Mouse (Mus musculus): Measurements from ENCODE around the gene Sh2b3. TPM values are rescaled to one million over a fixed set of nuclear protein-coding genes. Genes with fewer than 3 reads are reported as not detected.

Sh2b3 gene
- polyA plus RNA-seq, 1 experiment from 2014 or later: 6.4 TPM

DNA sequence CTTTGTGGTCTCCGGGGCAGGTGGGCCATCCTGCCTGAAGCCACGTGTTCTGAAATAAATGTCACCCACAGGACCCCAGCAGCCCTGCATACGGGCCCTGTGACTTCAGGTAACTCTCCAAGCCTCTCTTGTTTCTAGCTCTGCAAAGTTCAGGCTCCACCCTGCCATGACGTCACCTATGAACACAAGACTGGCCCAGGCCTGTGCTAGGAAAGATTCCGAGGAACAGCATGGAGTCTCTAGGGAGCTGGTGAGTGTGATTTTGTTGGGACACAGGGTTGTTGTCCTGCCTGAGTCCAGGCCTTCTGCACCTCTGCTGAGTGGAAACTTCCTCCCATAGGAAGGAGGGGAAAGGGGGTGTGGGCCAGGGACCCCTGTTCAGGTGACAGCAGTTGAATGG is 30.5 kb upstream of the Sh2b3 start:
- H3K36me3 ChIP-seq (ENCODE audit: control insufficient read depth, insufficient read depth, low read length): 0 out of 2 replicates have a peak, but pooled peaks cover 2% of the 10 kb centered on the region
- no peak overlapping the region for H3K4me2 ChIP-seq (ENCODE audit: low read depth, low read length)
- WGBS: 78% methylated on average over 5 of the region's 5 CpGs
- no peak overlapping the region for H3K27ac ChIP-seq (ENCODE audit: low read depth, low read length)
- ATAC-seq (ENCODE audit: low read depth): no peak
- H3K9me3 ChIP-seq (ENCODE audit: control insufficient read depth, low read length): no peaks in the 10 kb centered on the region
- H3K4me3 ChIP-seq (ENCODE audit: low read depth, low read length): no peak overlapping the region
- H3K4me1 ChIP-seq (ENCODE audit: control insufficient read depth, insufficient read depth, low read length): no peaks in the 10 kb centered on the region
- no peaks in the 10 kb centered on the region for H3K27me3 ChIP-seq (ENCODE audit: control insufficient read depth, insufficient read depth, low read length)
- no peak overlapping the region for H3K9ac ChIP-seq (replicated peaks; ENCODE audit: low read depth, low read length)

DNA sequence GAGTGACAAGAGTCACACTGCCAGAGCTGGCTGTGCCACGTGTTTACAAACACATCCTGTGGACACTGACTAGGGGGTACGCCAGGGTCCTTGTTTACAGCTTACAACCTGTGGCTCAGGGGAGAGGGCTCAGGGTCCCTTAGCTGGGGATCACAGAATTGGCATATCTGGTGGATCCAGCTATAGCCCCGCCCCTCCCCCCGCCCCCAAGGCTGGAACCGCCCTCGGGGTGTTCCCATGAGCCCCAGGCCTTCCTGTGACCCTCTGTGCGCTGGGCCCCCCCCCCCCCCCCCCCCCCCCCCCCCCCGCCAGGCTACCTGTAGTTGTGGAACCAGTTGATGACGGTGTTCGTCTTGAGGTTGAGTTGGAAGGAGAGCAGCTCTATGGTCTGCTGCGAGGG is 26.9 kb upstream of the Sh2b3 start:
- no peaks in the 10 kb centered on the region for H3K4me1 ChIP-seq (ENCODE audit: control insufficient read depth, insufficient read depth, low read length)
- peaks cover 10% of the 10 kb centered on the region; the same call in 1 of the 2 replicates for H3K36me3 ChIP-seq (ENCODE audit: control insufficient read depth, insufficient read depth, low read length)
- 30% methylated on average over 8 of the region's 11 CpGs for WGBS
- no peak for ATAC-seq (ENCODE audit: low read depth)
- H3K4me2 ChIP-seq (ENCODE audit: low read depth, low read length): no peak overlapping the region
- no peaks in the 10 kb centered on the region for H3K27me3 ChIP-seq (ENCODE audit: control insufficient read depth, insufficient read depth, low read length)
- H3K27ac ChIP-seq (ENCODE audit: low read depth, low read length): no peak overlapping the region
- H3K4me3 ChIP-seq (ENCODE audit: low read depth, low read length): no peak overlapping the region
- no peak overlapping the region for H3K9ac ChIP-seq (replicated peaks; ENCODE audit: low read depth, low read length)
- H3K9me3 ChIP-seq (ENCODE audit: control insufficient read depth, low read length): no peaks in the 10 kb centered on the region

DNA sequence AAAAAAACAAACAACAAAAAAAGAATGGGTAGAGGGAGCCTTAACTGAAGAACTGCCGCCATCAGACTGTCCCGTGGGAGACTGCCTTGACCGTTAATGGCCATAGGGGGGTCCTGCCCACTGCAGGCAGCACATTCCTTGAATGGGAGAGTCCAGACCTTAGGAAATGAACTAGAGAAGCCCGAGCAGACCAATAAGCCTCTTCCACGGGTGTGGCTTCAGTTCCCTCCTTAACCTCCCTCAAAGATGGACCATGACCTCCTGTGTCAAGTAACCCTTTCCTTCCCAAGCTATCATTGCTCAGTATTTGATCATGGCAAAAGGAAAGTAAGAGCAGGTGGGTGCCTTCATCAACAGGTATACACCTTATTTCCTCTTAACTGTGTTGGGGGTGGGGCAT is 24.5 kb upstream of the Sh2b3 start:
- no peak for ATAC-seq (ENCODE audit: low read depth)
- H3K9ac ChIP-seq (replicated peaks; ENCODE audit: low read depth, low read length): no peak overlapping the region

DNA sequence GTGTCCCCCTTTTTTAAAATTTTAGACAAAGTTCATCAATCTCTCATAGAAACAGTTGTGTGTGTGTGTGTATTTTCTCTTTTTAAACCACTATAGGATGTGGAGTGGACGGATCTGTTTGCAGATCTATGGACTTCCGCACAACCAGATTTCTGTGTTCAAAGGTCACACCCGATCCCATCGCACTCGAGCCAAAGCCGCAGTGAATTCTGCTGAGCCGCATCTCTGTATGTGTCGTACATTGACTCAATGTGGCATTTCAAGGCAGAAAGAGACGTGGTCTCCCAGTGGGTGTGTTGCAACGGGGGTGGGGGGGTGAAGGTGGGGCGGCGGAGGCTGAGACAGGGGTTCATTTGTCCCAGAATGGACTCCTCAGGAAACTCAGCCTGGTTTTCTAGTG is 21.0 kb upstream of the Sh2b3 start:
- H3K4me2 ChIP-seq (ENCODE audit: low read depth, low read length): no peak overlapping the region
- no peak overlapping the region for H3K4me3 ChIP-seq (ENCODE audit: low read depth, low read length)
- H3K36me3 ChIP-seq (ENCODE audit: control insufficient read depth, insufficient read depth, low read length): peaks cover 15% of the 10 kb centered on the region
- no peak overlapping the region for H3K27ac ChIP-seq (ENCODE audit: low read depth, low read length)
- no peaks in the 10 kb centered on the region for H3K27me3 ChIP-seq (ENCODE audit: control insufficient read depth, insufficient read depth, low read length)
- peaks cover 6% of the 10 kb centered on the region; the same call in 1 of the 2 replicates for H3K4me1 ChIP-seq (ENCODE audit: control insufficient read depth, insufficient read depth, low read length)
- ATAC-seq (ENCODE audit: low read depth): no peak
- WGBS: 90% methylated on average over 12 of the region's 12 CpGs
- no peak overlapping the region for H3K9ac ChIP-seq (replicated peaks; ENCODE audit: low read depth, low read length)
- no peaks in the 10 kb centered on the region for H3K9me3 ChIP-seq (ENCODE audit: control insufficient read depth, low read length)

More for the DNA sequence above, 24.5 kb upstream of the Sh2b3 start:
- WGBS: 59% methylated on average over 5 of the region's 5 CpGs
- H3K4me3 ChIP-seq (ENCODE audit: low read depth, low read length): no peak overlapping the region
- no peaks in the 10 kb centered on the region for H3K27me3 ChIP-seq (ENCODE audit: control insufficient read depth, insufficient read depth, low read length)
- no peaks in the 10 kb centered on the region for H3K9me3 ChIP-seq (ENCODE audit: control insufficient read depth, low read length)
- peaks cover 10% of the 10 kb centered on the region; the same call in 1 of the 2 replicates for H3K36me3 ChIP-seq (ENCODE audit: control insufficient read depth, insufficient read depth, low read length)
- H3K4me1 ChIP-seq (ENCODE audit: control insufficient read depth, insufficient read depth, low read length): no peaks in the 10 kb centered on the region
- H3K4me2 ChIP-seq (ENCODE audit: low read depth, low read length): no peak overlapping the region
- no peak overlapping the region for H3K27ac ChIP-seq (ENCODE audit: low read depth, low read length)

DNA sequence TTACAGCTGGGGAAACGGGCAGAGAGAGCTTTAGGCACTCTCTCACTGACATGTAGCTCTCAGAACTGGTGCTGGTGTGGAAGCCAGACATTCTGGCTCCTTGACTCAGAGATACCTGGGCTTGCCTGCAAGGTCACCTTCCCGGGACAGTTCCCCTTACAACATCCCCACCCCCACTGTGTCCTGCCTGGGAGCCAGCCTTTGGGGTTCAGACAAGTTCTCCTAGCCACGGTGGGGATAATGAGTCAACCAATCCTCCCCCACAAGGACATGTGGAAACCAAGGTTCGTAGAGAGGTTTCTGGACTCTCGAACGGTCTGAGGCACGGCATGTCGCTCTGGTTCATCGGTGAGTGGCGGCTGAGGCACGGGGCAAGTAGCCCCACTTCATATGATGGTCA is 19.3 kb upstream of the Sh2b3 start:
- Histone ChIP-seq H3K4me3 (ENCODE audit: low read depth, low read length) (no peak overlapping the region), H3K27ac (ENCODE audit: low read depth, low read length) (no peak overlapping the region), H3K9me3 (ENCODE audit: control insufficient read depth, low read length) (no peaks in the 10 kb centered on the region), H3K36me3 (ENCODE audit: control insufficient read depth, insufficient read depth, low read length) (peaks cover 29% of the 10 kb centered on the region), H3K9ac (replicated peaks; ENCODE audit: low read depth, low read length) (no peak overlapping the region), H3K4me2 (ENCODE audit: low read depth, low read length) (no peak overlapping the region), H3K4me1 (ENCODE audit: control insufficient read depth, insufficient read depth, low read length) (peaks cover 7% of the 10 kb centered on the region; the same call in 1 of the 2 replicates), H3K27me3 (ENCODE audit: control insufficient read depth, insufficient read depth, low read length) (no peaks in the 10 kb centered on the region)
- WGBS: 87% methylated on average over 11 of the region's 11 CpGs
- ATAC-seq (ENCODE audit: low read depth): no peak

DNA sequence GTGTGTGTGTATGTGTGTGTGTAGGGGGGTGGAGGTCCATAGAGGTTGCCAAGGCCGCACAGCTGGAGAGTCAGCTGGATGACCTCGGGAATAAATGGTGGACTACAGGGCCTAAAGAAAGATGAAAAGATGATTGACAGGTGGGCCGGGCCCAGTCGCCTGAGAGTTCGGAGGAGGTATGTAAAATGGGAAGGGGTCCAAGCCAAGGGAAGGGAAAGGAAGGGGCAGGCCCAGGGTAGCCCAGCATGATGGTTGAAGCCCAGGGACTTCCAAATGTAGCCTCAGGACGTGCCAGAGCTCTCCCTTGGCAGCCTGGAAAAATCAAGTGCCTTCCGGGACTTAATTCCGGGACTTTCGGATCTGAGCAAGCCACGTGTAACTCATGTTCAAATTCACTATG is 17.3 kb upstream of the Sh2b3 start:
- no peak for ATAC-seq (ENCODE audit: low read depth)
- H3K36me3 ChIP-seq (ENCODE audit: control insufficient read depth, insufficient read depth, low read length): peaks cover 24% of the 10 kb centered on the region
- no peak overlapping the region for H3K4me2 ChIP-seq (ENCODE audit: low read depth, low read length)
- 76% methylated on average over 10 of the region's 10 CpGs for WGBS
- H3K4me1 ChIP-seq (ENCODE audit: control insufficient read depth, insufficient read depth, low read length): peaks cover 20% of the 10 kb centered on the region
- H3K4me3 ChIP-seq (ENCODE audit: low read depth, low read length): no peak overlapping the region
- H3K27ac ChIP-seq (ENCODE audit: low read depth, low read length): no peak overlapping the region
- H3K9me3 ChIP-seq (ENCODE audit: control insufficient read depth, low read length): no peaks in the 10 kb centered on the region
- no peak overlapping the region for H3K9ac ChIP-seq (replicated peaks; ENCODE audit: low read depth, low read length)
- H3K27me3 ChIP-seq (ENCODE audit: control insufficient read depth, insufficient read depth, low read length): no peaks in the 10 kb centered on the region

DNA sequence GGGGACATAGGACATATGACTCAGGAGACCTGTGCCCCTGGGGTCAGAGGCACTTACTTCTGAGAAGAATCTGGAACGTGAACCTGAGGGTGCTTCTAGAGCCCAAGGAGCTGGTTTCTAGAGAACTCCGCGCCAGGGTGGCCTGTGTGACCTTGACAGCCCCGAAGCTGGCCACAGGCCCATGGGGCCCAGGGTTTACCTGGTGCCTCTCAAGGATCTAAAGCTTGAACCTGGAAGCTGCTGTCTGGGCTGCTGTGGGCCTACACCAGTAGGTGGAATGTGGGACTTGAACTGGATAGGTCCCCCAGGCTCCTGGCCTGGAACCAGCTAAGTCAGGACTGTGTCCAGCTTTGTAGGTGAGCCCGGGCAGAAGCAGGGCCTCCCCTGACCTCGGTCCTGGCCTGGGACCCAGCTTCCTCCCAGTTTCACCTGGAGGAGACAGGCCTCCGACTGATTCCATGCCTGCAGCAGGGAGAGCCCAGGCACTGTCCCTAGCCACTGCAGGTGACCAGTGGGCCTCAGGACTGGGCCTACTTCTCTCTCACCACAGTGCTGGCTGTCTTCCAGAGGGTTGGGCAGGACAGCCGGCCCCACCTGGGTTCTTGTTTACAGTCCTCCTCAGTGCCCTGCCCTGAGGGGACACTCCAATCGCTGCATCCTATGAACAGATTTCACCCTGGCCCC is 16.1 kb upstream of the Sh2b3 start:
- Histone ChIP-seq H3K27me3 (ENCODE audit: control insufficient read depth, insufficient read depth, low read length) (no peaks in the 10 kb centered on the region), H3K9ac (replicated peaks; ENCODE audit: low read depth, low read length) (no peak overlapping the region), H3K4me3 (ENCODE audit: low read depth, low read length) (no peak overlapping the region), H3K27ac (ENCODE audit: low read depth, low read length) (no peak overlapping the region), H3K36me3 (ENCODE audit: control insufficient read depth, insufficient read depth, low read length) (peaks cover 24% of the 10 kb centered on the region), H3K9me3 (ENCODE audit: control insufficient read depth, low read length) (no peaks in the 10 kb centered on the region), H3K4me2 (ENCODE audit: low read depth, low read length) (no peak overlapping the region), H3K4me1 (ENCODE audit: control insufficient read depth, insufficient read depth, low read length) (peaks cover 25% of the 10 kb centered on the region)
- 75% methylated on average over 9 of the region's 9 CpGs for WGBS
- no peak for ATAC-seq (ENCODE audit: low read depth)

DNA sequence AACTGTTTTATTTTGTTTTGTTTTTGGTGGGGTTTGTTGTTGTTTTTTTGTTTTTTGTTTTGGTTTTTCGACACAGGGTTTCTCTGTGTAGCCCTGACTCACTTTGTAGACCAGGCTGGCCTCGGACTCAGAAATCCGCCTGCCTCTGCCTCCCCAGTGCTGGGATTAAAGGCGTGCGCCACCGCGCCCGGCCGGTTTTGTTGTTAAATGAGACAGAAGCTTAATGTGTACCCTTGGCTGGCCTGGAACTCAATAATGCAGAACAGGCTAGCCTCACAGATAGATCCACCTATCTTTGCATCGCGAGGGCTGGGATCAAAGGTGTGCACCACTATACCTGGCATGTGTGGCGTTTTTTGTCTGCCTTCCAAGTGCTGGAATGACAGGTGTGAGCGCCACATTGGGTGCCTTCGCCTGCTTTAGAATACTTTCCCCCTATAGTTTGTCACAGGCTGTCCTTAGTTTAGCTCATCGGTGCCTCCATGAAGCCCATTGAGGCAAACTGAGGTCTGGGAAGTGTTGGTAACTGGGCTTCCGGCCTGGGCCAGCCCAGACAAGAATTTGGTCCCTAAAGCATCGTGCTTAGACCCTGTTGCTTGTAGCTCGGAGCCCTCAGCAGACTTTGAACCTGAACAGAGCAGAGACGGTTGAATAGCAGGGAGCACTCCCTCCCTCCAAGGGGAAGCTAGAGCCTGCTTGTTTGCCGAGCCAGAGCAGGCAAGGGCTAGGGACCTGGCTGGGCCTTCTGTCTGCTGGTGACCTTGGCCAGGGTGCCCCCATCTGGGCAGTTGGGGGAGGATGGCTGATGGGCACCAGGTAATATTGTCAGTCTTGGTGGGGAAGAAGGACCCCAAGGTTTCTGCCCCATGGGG is 12.3 kb upstream of the Sh2b3 start:
- peak overlapping the region; percentile 79 for H3K9ac ChIP-seq (replicated peaks; ENCODE audit: low read depth, low read length)
- no peaks in the 10 kb centered on the region for H3K27me3 ChIP-seq (ENCODE audit: control insufficient read depth, insufficient read depth, low read length)
- H3K4me3 ChIP-seq (ENCODE audit: low read depth, low read length): peak overlapping the region; percentile 88
- peak overlapping the region; percentile 48 for H3K4me2 ChIP-seq (ENCODE audit: low read depth, low read length)
- H3K36me3 ChIP-seq (ENCODE audit: control insufficient read depth, insufficient read depth, low read length): peaks cover 24% of the 10 kb centered on the region
- no peak for ATAC-seq (ENCODE audit: low read depth)
- H3K27ac ChIP-seq (ENCODE audit: low read depth, low read length): no peak overlapping the region
- no peaks in the 10 kb centered on the region for H3K9me3 ChIP-seq (ENCODE audit: control insufficient read depth, low read length)
- H3K4me1 ChIP-seq (ENCODE audit: control insufficient read depth, insufficient read depth, low read length): peaks cover 31% of the 10 kb centered on the region
- WGBS: 40% methylated on average over 20 of the region's 20 CpGs

DNA sequence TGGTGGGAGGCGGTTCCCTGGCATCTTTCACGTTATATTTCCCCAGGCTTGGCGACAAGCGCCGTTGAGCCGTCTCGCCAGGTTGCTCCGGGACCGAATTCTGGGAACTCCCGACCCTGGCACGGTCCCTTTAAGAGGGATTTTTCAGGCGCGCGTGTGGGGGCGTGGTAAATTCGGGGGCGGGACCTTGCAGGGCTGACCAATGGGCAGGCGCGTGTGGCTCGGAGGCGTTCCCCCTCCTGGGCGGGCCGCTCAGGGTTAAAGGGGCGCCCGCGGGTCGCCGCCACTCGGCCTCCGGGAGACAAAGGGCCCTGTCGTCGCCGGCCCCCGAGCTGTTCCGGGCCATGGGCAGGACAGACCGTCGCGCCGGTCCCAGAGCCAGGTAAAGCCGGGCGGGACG is 11.3 kb upstream of the Sh2b3 start, which contains the start of gene Pheta1:
Pheta1 (plus strand) TSS at position 242 of the 400 bp plus-strand sequence.
- H3K4me1 ChIP-seq (ENCODE audit: control insufficient read depth, insufficient read depth, low read length): peaks cover 28% of the 10 kb centered on the region
- WGBS: under 1% methylated on average over 37 of the region's 42 CpGs
- H3K9ac ChIP-seq (replicated peaks; ENCODE audit: low read depth, low read length): peak within 1 kb of the TSS; percentile 79
- H3K36me3 ChIP-seq (ENCODE audit: control insufficient read depth, insufficient read depth, low read length): peaks cover 22% of the 10 kb centered on the region
- H3K27me3 ChIP-seq (ENCODE audit: control insufficient read depth, insufficient read depth, low read length): peaks cover 5% of the 10 kb centered on the region
- H3K4me3 ChIP-seq (ENCODE audit: low read depth, low read length): peak within 1 kb of the TSS; percentile 88
- peak within 1 kb of the TSS; percentile 48 for H3K4me2 ChIP-seq (ENCODE audit: low read depth, low read length)
- peak; percentile 88 for ATAC-seq (ENCODE audit: low read depth)
- no peak within 1 kb of the TSS; the same call in 1 of the 2 replicates for H3K27ac ChIP-seq (ENCODE audit: low read depth, low read length)
- no peaks in the 10 kb centered on the region for H3K9me3 ChIP-seq (ENCODE audit: control insufficient read depth, low read length)

Data from neural tube, embryonic 14.5 days (tissue).